Mouse (Mus musculus) left cerebral cortex, postnatal 14 days (tissue): ENCODE measurements around the gene Slc12a7. TPM values are rescaled to one million over a fixed set of nuclear protein-coding genes. Genes with fewer than 3 reads are reported as not detected.

Experiments
- DNase-seq, 2 experiments: peaks; one replicate each; pipeline ENCODE4 v3.0.0; 2021 to 2022; ENCODE audit warnings: low spot score in 2 of 2, mixed read lengths in 1 of 2
- intact Hi-C: fragments of 180-260 bp; cut with DNase I; formaldehyde crosslinking; loops from one replicate; pipeline ENCODE4 v1.15.1; 2025
- total RNA-seq, 2 experiments: library from RNA; stranded (reverse); gene quantifications; 2 replicates each; pipeline ENCODE4 v1.2.3; 2021

The Slc12a7 gene
- total RNA-seq, 2 experiments from 2014 or later = 4.9 to 5.4 TPM

GRCm38 (mm10) chr13:73792176-73792575 is 59.3 kb downstream of the Slc12a7 start:
- DNase-seq = no peak
- intact Hi-C loops = no loop called here

DNA sequence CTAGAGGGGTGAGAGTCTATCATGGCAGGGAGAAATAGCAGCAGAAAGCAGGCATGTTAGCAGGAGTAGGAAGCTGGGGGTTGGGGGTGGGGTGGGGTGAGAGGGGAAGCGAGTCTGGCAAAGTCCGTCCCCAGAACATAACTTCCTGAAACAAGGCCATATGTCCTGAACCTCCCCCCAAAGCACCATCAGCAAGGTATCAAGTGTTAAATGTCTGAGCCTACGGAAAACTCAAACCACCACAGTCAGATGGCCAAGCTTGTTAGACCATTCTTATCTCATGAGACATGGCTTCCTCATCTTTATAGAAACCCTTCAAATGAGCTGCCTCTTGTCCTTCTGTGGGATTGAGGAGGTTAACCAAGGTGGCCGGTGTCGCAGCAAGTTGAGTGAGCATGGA is 60.3 kb downstream of the Slc12a7 start:
- intact Hi-C loops = no loop called here

DNA sequence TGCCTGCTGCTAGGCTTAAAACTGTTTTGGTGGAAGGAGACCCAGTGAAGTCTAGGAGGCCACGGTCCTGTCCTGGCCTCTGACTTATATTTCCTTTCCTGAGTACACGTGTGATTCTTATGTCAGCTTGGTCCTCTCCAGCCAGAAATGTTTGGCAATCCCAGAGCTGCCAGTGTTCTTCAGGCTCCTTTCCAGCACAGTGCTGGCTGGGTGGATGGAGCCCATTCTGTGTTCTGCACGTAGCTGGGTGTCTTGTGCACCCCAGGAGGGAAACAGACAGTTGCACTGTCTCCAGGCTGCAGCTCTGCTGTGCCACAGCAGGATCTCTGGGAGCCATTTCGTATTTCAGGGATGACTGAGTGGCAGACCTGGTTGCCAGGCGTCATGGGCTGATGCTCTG is 66.2 kb downstream of the Slc12a7 start:
- DNase-seq = peak in 1 of 2 experiments; percentile 4
- intact Hi-C loops = no loop called here

More for the DNA sequence above, 60.3 kb downstream of the Slc12a7 start:
- no peak for DNase-seq

GRCm38 (mm10) chr13:73803450-73804178 is 70.7 kb downstream of the Slc12a7 start:
- peak; percentile 36 to 66 for DNase-seq
- intact Hi-C loops = no loop called here

GRCm38 (mm10) chr13:73804914-73805313 is 72.0 kb downstream of the Slc12a7 start:
- DNase-seq = no peak
- intact Hi-C loops = no loop called here

DNA sequence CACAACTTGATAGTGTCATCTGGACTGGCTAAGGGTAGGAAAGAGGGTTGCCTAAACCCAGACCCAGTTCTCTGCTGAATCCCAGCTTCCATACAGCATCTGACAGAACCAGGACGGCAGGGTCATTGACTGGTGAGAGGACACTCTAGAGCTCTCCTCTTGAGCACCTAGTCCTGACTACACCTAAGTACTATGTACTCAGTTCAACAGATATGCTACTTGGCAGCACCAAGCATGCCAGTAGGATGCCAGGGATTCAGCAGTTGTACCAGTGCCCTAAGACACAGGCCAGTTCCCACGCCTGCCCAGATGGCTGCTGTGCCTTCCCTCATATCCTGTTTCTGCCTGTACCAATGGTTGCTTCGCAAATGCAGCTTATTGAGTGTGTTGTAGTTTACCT is 80.0 kb downstream of the Slc12a7 start:
- intact Hi-C loops = no loop called here
- no peak for DNase-seq

- intact Hi-C loops = no loop called here
- DNase-seq = no peak
Measured at GRCm38 (mm10) chr13:73814181-73814580, 81.3 kb downstream of the Slc12a7 start.

DNA sequence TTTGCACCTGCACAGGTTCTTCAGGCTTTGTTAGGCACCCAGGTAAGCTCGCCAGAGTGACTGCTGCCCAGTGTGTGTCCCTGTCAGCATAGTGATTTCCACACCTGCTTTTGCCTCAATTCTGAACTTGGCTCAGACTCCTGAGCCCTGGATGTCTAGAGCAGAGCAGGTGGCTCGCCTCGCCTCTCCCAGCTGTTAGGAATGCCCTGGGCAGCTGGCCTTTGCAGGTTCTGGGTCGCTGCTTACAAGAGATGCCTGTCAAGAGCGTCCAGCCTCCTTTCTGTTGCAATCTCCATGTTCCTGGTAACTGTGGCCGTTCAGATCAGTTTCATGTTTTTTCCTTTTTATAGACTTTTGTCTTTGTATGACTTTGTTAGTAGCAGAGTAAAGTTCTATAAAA is 83.4 kb downstream of the Slc12a7 start:
- DNase-seq = no peak
- intact Hi-C loops = no loop called here

- intact Hi-C loops = no loop called here
- no peak for DNase-seq
Measured at GRCm38 (mm10) chr13:73818921-73819320, 86.0 kb downstream of the Slc12a7 start.

DNA sequence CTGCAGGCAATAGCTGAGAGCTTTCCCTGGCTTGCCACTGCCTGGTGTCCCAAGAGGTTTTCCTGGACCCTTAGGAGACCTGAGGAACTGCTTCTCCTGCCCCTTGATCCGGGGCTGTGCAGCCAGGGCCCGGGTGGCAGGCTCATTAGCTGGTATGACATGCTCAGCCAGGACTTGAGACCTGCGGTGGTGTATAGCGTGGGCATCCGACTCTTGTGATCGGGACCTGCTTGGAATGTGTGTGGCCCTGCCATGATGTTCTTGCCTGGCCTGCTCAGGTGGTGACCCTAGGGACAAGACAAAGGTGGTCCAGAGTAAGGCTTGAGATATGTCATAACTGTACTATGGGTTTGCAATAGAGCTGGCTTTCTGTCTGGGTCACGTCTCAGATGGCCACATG is 88.4 kb downstream of the Slc12a7 start:
- intact Hi-C loops = loop anchor here (10.0 kb wide), 1 partner anchor 296 kb away; no protein-coding TSS in a partner anchor
- no peak for DNase-seq

DNA sequence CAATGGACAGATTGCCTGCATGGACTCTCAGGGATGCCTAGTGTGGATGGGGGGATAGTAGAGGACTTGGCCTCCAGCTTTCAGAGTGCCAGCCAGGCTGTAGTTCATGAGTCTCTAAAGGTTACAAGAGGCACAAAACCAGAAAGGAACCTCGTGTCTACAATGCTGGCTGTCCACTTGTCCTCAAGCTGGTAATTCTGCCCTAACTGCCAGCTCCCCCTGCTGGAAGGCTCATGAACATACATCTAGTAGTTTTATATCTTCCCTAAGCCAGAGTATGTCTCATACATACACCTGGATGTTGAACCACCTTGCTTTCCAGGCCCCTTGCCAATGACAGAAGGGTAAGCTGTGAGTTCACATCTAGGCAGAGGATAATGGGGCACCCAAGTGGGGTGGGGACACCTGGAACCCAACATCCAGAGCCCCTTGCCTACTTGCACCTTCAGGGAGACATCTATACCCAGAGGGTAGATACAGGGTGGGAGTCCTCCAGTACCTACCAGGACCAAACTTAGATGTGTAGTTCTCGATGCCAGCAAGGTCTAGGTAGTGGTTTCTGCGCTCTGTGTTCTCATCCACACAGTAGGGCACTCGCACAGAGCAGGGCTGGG is 89.4 kb downstream of the Slc12a7 start:
- peak; percentile 31 to 51 for DNase-seq
- intact Hi-C loops = loop anchor here (1.0 to 10.0 kb wide), 2 partner anchors 104 to 297 kb away; no protein-coding TSS in a partner anchor

DNA sequence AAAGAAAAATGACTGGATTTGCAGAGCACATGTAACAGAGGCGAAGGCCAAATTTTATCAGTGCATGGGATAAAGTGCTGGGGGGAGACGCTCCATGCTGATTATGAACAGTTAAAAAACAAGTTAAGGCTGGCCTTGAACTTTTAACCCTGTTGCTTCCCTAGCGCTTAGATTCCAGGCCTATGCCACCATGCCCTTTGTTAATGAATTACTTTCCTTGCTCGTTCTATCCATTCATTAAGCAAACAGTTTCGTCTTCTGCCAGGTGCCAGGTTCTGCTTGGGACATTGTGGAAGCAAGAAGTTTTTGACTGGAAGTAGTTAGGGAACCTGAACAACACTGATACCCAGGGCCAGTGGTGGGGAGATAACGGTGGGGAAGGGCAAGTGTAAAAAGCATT is 90.8 kb downstream of the Slc12a7 start:
- DNase-seq = no peak
- intact Hi-C loops = loop anchor here (10.0 kb wide), 1 partner anchor 299 kb away; no protein-coding TSS in a partner anchor

GRCm38 (mm10) chr13:73827243-73827642 is 94.3 kb downstream of the Slc12a7 start:
- intact Hi-C loops = loop anchor here (10.0 kb wide), 1 partner anchor 302 kb away; no protein-coding TSS in a partner anchor
- DNase-seq = no peak

DNA sequence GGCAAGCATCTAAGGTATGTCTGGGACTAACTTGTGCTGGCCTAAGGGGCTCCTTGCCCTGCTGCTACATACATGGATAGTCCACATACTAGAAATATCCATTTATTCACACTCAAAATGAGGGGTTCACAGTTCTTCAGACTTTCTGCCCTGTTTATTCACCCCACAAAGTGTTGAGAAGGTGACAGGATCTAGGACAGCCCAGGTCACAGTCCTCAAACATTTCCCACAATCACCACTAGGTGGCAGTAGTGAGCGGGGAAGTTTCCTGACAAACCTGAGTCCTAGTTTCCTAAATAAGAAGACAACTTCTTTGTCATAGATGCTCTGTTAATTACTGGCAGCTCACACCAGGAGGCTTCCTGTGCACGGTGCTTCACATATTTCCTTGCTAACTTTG is 98.6 kb downstream of the Slc12a7 start:
- peak; percentile 34 to 65 for DNase-seq
- intact Hi-C loops = loop anchor here (1.0 kb wide), 1 partner anchor 76 kb away; no protein-coding TSS in a partner anchor

DNA sequence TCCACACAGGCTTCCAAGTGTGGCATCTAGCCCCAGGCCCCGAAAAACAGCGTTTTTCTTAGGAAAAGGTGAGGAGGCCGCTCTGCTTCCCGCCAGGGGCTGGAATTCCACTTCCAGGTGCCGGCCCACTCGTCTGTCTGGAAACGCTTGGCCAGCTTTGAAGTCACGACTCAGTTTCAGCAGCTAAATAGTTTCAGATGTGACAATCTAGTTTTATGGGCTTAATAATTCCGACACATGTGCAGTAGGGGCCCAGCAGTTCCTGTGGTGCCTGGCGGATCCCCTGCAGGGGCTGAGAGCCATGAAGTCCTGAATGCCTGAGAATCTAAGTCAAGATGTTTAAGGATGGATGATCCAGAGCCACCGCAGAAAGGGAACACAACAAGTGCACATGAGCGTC is 100.9 kb downstream of the Slc12a7 start:
- intact Hi-C loops = no loop called here
- DNase-seq = no peak

DNA sequence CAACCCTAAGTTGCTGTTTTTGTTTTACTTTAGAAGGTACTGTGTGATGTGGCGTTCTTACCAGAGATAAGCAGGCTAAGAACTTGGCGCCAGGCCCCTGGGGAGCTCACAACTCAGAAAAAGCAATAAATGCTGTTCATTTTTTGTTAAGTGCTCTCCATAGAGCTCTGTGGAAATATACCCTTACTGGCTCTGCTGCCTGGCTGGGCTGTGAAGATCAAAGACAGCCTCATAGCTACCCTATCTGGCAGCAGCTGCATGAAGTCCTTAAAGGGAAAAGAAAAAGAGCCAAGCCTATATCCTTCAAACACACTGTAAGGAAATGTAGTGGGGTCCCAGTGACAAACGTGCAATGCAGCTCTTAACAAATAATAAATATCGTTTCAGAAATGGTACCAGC is 102.9 kb downstream of the Slc12a7 start:
- intact Hi-C loops = no loop called here
- DNase-seq = no peak

DNA sequence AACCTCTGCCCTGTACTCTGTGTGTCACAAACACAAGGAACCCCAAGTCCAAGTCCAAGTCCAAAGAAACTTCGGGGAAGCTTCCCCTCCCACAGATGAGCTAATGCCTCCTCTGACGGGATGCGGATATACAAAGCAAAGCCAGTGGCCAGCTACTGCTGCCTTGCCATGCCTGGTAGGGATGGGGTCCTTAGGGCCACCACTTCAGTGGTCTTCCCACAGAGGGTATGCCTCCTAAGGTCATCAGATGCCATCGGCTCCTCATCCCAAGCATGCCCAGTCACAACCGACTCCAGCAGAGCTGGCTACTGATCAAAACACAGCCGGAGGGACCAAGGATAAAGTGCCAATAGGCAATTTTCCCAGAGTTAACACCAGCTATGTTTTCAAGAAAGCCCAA is 103.6 kb downstream of the Slc12a7 start:
- intact Hi-C loops = no loop called here
- DNase-seq = no peak

- DNase-seq = no peak
- intact Hi-C loops = no loop called here
Measured at GRCm38 (mm10) chr13:73837708-73838107, 104.8 kb downstream of the Slc12a7 start.

- DNase-seq = peak in 1 of 2 experiments; percentile 11
- intact Hi-C loops = no loop called here
Measured at GRCm38 (mm10) chr13:73839137-73839548, 106.2 kb downstream of the Slc12a7 start.

DNA sequence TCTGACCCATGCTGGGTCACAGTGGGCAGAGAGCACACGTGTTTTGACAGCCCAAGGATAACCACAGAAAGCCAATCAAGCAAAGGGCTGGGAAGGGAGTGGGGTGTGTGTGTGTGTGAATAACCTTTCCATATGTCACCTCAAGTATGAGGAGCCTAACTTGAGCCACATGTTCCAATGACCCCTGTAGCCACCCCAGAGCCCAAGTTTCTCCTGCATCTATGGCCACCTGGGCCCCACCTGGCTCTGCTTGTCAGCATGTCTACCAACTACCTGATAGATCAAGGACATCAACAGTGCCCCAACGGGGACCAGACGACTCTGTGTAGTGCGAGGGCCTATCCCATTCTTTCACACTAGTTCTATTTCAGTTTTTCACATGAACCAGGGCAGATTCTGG is 106.8 kb downstream of the Slc12a7 start:
- intact Hi-C loops = no loop called here
- DNase-seq = no peak

GRCm38 (mm10) chr13:73842696-73843095 is 109.8 kb downstream of the Slc12a7 start:
- no peak for DNase-seq
- intact Hi-C loops = no loop called here
